Mouse (Mus musculus): Measurements from ENCODE around the gene Galnt10. TPM values are rescaled to one million over a fixed set of nuclear protein-coding genes. Genes with fewer than 3 reads are reported as not detected.

The Galnt10 gene
- polyA plus RNA-seq, 1 experiment = 37.0 TPM

- TF ChIP-seq POLR2A (IDR thresholded peaks at IDR 0.05; ENCODE audit: low read depth, low read length) (peak; percentile 25; the same call in 1 of the 2 replicates), CTCF (IDR thresholded peaks at IDR 0.05; ENCODE audit: extremely low read depth, insufficient read length, insufficient replicate concordance, low read depth, low read length) (no peak)
- Histone ChIP-seq H3K27me3 (ENCODE audit: control insufficient read depth, insufficient read depth, low read length) (no peaks in the 10 kb centered on the region), H3K4me1 (ENCODE audit: control insufficient read depth, insufficient read depth, insufficient read length, low read length) (peaks cover 6% of the 10 kb centered on the region; the same call in 1 of the 2 replicates), H3K4me3 (ENCODE audit: low read depth, low read length) (peak overlapping the region; percentile 93), H3K36me3 (ENCODE audit: control insufficient read depth, insufficient read depth, low read length) (no peaks in the 10 kb centered on the region), H3K27ac (ENCODE audit: insufficient read depth, low read depth, low read length) (peak overlapping the region; percentile 98)
- 10% methylated on average over 22 of the region's 22 CpGs for WGBS
Observed at GRCm38 (mm10) chr11:57800266-57800951, 155.2 kb downstream of the Galnt10 start.

DNA sequence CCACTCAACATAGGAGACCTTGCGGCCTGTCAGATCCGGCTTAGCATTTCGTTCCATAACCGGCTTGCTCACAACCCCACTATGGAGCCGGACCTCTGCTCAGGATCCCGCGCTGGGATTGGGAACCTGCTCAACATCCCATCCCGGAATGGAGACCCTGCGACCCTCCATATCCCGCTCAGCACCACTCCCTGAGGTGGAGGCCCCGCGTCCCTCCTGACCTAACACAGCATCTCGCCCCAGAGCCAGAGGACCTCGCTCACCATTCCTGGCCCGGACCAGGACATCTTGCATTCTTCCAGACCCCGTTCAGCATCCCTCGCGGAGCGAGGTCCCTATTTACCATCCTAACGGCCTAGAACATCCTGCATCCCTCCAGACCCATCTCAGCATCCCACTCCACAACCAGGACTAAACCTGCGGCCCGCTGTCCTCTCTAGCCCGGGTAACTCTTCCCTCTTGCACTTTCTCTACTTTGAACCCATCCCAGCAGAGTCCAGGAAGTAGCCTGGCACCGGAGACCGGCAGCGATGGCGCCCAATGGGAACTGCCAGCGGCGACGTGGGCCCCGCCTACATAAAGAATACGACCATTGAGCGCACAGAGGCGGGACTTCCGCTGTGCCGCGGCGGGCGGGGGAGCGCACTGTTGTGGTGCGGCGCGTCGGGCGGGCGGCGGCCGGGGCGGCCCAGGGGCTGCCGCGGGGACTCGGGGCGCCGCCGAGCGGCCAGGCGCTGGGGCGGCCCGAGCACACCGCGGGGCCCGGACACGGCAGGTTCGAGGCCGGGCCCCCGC is 155.9 kb downstream of the Galnt10 start, which contains the start of gene Sap30l:
Gene Sap30l, plus strand, starts transcription at position 667 of the 795 bp plus-strand sequence.
- TF ChIP-seq POLR2A (IDR thresholded peaks at IDR 0.05; ENCODE audit: low read depth, low read length) (peak; percentile 95), CTCF (IDR thresholded peaks at IDR 0.05; ENCODE audit: extremely low read depth, insufficient read length, insufficient replicate concordance, low read depth, low read length) (no peak)
- under 1% methylated on average over 60 of the region's 66 CpGs for WGBS
- peak within 1 kb of the TSS; percentile 98 for H3K27ac ChIP-seq (ENCODE audit: insufficient read depth, low read depth, low read length)
- H3K4me1 ChIP-seq (ENCODE audit: control insufficient read depth, insufficient read depth, insufficient read length, low read length) = peaks cover 6% of the 10 kb centered on the region; the same call in 1 of the 2 replicates
- no peaks in the 10 kb centered on the region for H3K27me3 ChIP-seq (ENCODE audit: control insufficient read depth, insufficient read depth, low read length)
- H3K36me3 ChIP-seq (ENCODE audit: control insufficient read depth, insufficient read depth, low read length) = peaks cover 2% of the 10 kb centered on the region
- peak within 1 kb of the TSS; percentile 93 for H3K4me3 ChIP-seq (ENCODE audit: low read depth, low read length)

DNA sequence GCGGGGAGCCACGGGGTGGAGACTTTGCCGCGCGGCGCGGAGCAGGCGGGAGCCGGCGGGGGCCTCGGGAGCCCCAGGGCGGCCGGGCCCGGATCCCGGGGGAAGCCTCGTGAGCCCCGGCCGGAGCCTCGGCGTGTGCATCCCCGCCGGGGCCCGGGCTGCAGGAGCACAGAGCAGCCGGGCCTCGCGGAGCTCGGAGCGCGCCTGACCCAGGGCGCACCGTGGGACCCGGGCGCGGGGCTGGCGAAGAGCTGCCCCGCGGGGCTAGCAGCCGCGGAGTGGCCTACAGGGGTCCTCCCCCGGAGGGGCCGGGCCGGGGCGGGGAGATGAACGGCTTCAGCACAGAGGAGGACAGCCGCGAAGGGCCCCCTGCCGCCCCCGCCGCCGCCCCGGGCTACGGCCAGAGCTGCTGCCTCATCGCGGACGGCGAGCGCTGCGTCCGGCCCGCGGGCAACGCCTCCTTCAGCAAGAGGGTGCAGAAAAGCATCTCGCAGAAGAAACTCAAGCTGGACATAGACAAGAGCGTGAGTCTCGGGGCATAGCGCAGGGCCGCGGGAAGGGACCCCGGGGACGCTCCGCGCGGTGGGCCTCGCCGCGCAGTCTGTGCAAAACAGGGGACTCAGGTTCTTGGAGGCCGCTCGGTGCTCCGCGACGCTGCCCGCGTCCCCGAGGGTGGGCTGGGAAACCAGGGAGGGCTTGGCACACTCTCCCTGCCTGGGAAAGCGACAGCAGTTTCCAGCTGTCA is 156.7 kb downstream of the Galnt10 start:
- H3K36me3 ChIP-seq (ENCODE audit: control insufficient read depth, insufficient read depth, low read length) = peaks cover 5% of the 10 kb centered on the region
- WGBS = under 1% methylated on average over 80 of the region's 85 CpGs
- no peaks in the 10 kb centered on the region for H3K27me3 ChIP-seq (ENCODE audit: control insufficient read depth, insufficient read depth, low read length)
- peak overlapping the region; percentile 83 for H3K4me3 ChIP-seq (ENCODE audit: low read depth, low read length)
- H3K27ac ChIP-seq (ENCODE audit: insufficient read depth, low read depth, low read length) = 0 out of 2 replicates have a peak overlapping the region, but pooled peaks have one; percentile 20
- TF ChIP-seq POLR2A (IDR thresholded peaks at IDR 0.05; ENCODE audit: low read depth, low read length) (no peak), CTCF (IDR thresholded peaks at IDR 0.05; ENCODE audit: extremely low read depth, insufficient read length, insufficient replicate concordance, low read depth, low read length) (no peak)
- peaks cover 6% of the 10 kb centered on the region; the same call in 1 of the 2 replicates for H3K4me1 ChIP-seq (ENCODE audit: control insufficient read depth, insufficient read depth, insufficient read length, low read length)

- TF ChIP-seq POLR2A (IDR thresholded peaks at IDR 0.05; ENCODE audit: low read depth, low read length) = no peak
- no peak for TF ChIP-seq CTCF (IDR thresholded peaks at IDR 0.05; ENCODE audit: extremely low read depth, insufficient read length, insufficient replicate concordance, low read depth, low read length)
- WGBS = under 1% methylated on average over 18 of the region's 18 CpGs
- peak overlapping the region; percentile 83 for H3K4me3 ChIP-seq (ENCODE audit: low read depth, low read length)
- no peaks in the 10 kb centered on the region for H3K27me3 ChIP-seq (ENCODE audit: control insufficient read depth, insufficient read depth, low read length)
- peaks cover 5% of the 10 kb centered on the region for H3K36me3 ChIP-seq (ENCODE audit: control insufficient read depth, insufficient read depth, low read length)
- H3K4me1 ChIP-seq (ENCODE audit: control insufficient read depth, insufficient read depth, insufficient read length, low read length) = peaks cover 6% of the 10 kb centered on the region; the same call in 1 of the 2 replicates
- H3K27ac ChIP-seq (ENCODE audit: insufficient read depth, low read depth, low read length) = no peak overlapping the region
Observed at GRCm38 (mm10) chr11:57802511-57802870, 157.2 kb downstream of the Galnt10 start.

DNA sequence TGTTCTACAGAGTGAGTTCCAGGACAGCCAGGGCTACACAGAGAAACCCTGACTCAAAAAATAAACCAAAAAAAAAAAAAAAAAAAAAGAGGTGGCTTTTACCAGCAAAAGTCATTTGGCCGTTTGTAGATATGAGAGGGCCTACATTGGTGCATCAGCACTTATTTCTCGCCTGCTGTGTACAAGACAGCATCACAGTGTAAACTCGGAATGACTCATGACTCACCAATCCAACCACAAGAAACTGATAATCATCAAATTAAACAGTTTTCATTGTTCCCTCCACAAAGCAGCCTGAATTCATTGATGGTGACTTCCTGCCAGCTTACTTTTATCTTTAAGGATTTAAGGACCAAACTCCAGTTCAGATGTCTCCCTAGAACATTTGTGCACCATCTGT is 159.8 kb downstream of the Galnt10 start:
- Histone ChIP-seq H3K36me3 (ENCODE audit: control insufficient read depth, insufficient read depth, low read length) (peaks cover 17% of the 10 kb centered on the region), H3K4me3 (ENCODE audit: low read depth, low read length) (no peak overlapping the region), H3K27me3 (ENCODE audit: control insufficient read depth, insufficient read depth, low read length) (no peaks in the 10 kb centered on the region), H3K27ac (ENCODE audit: insufficient read depth, low read depth, low read length) (no peak overlapping the region), H3K4me1 (ENCODE audit: control insufficient read depth, insufficient read depth, insufficient read length, low read length) (peaks cover 16% of the 10 kb centered on the region)
- 50% methylated on average over 3 of the region's 3 CpGs for WGBS
- no peak for TF ChIP-seq POLR2A (IDR thresholded peaks at IDR 0.05; ENCODE audit: low read depth, low read length)
- TF ChIP-seq CTCF (IDR thresholded peaks at IDR 0.05; ENCODE audit: extremely low read depth, insufficient read length, insufficient replicate concordance, low read depth, low read length) = no peak

DNA sequence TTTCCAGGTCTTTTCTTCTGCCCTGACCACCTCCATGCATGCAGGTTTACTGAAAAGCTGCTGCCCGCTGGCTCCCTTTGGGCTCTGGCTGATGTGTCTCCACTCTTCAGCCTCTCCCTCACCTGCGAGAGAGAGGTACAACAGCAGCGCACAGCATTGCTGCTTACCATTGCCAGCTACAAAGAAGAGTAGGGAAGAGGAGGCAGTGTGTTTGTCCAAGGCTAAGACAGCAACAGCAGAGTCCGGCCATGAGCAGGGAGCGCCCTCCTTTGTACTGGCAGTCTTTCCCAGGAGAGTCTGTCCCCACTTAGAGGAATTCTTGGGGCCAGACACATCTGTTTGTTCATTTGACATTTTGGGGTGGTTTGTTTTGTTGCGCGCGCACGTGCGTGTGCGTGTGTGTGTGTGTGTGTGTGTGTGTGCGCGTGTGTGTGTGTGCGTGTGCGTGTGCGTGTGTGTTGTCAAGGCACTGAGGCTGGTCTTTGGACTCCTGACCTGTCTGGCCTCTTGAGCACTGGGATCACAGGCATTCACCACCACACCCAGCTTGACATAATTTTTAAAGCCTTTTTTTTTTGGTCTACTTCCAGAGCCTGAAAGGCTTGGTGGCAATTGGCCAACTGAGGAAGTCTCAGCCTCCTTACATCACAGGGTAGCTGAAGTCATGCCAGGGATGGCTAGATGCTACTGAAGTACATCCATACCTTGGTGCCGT is 163.9 kb downstream of the Galnt10 start:
- H3K27ac ChIP-seq (ENCODE audit: insufficient read depth, low read depth, low read length) = peak overlapping the region; percentile 21; the same call in 1 of the 2 replicates
- WGBS = 55% methylated on average over 17 of the region's 17 CpGs

More for the DNA sequence above, 163.9 kb downstream of the Galnt10 start:
- Histone ChIP-seq H3K4me3 (ENCODE audit: low read depth, low read length) (no peak overlapping the region), H3K4me1 (ENCODE audit: control insufficient read depth, insufficient read depth, insufficient read length, low read length) (peaks cover 10% of the 10 kb centered on the region), H3K27me3 (ENCODE audit: control insufficient read depth, insufficient read depth, low read length) (no peaks in the 10 kb centered on the region), H3K36me3 (ENCODE audit: control insufficient read depth, insufficient read depth, low read length) (peaks cover 30% of the 10 kb centered on the region)
- TF ChIP-seq CTCF (IDR thresholded peaks at IDR 0.05; ENCODE audit: extremely low read depth, insufficient read length, insufficient replicate concordance, low read depth, low read length) (no peak), POLR2A (IDR thresholded peaks at IDR 0.05; ENCODE audit: low read depth, low read length) (no peak)
